Comparison of ENCODE assay signal across 1 mouse cellular context in genomic region chr4:136053247-136053596, GRCm38 (mm10).
TF ChIP-seq lines count a peak whose summit lies in the region.

TSS of gene Rpl11 (minus strand) at chr4:136053428.

TF ChIP-seq in CH12.LX, 34 proteins besides CTCF, POLR2A, EP300 and RAD21 (continued from another document):
- TF ChIP-seq USF1 (IDR thresholded peaks at IDR 0.05; ENCODE audit: low read depth, low read length) = peak; percentile 56
- no peak for TF ChIP-seq RCOR1 (conservative IDR thresholded peaks at IDR 0.05; ENCODE audit: low read depth, low read length)
- TF ChIP-seq MXI1 (IDR thresholded peaks at IDR 0.05; ENCODE audit: low read depth, low read length) = peak; percentile 75; the same call in 1 of the 2 replicates
- TF ChIP-seq MAX (IDR thresholded peaks at IDR 0.05; ENCODE audit: low read length) = peak; percentile 87
- no peak; the same call in 1 of the 2 replicates for TF ChIP-seq CHD2 (IDR thresholded peaks at IDR 0.05; ENCODE audit: low read length)
- 0 out of 2 replicates have a peak, but pooled peaks have one; percentile 46 for TF ChIP-seq UBTF (IDR thresholded peaks at IDR 0.05; ENCODE audit: low read depth, low read length)
- TF ChIP-seq MAFK (IDR thresholded peaks at IDR 0.05; ENCODE audit: insufficient replicate concordance, low read length) = no peak
- TF ChIP-seq JUND (conservative IDR thresholded peaks at IDR 0.05; ENCODE audit: low read depth, low read length) = peak; percentile 50; the same call in 1 of the 2 replicates
- no peak for TF ChIP-seq ZKSCAN1 (IDR thresholded peaks at IDR 0.05; ENCODE audit: borderline replicate concordance, low read depth, low read length)
- TF ChIP-seq KAT2A (IDR thresholded peaks at IDR 0.05; ENCODE audit: insufficient replicate concordance, low read length) = peak; percentile 94
- no peak for TF ChIP-seq ZNF384 (IDR thresholded peaks at IDR 0.05; ENCODE audit: low read depth, low read length)
- TF ChIP-seq ZMIZ1 (IDR thresholded peaks at IDR 0.05; ENCODE audit: low read depth, low read length) = peak; percentile 88
- peak; percentile 91 for TF ChIP-seq ELF1 (IDR thresholded peaks at IDR 0.05; ENCODE audit: low read depth, low read length)
- TF ChIP-seq SMC3 (IDR thresholded peaks at IDR 0.05; ENCODE audit: low read depth, low read length) = peak; percentile 80
- no peak for TF ChIP-seq CHD1 (IDR thresholded peaks at IDR 0.05; ENCODE audit: low read depth, low read length)
- peak; percentile 92 for TF ChIP-seq NELFE (IDR thresholded peaks at IDR 0.05; ENCODE audit: low read depth, low read length)
- peak; percentile 47; the same call in 1 of the 2 replicates for TF ChIP-seq SIN3A (IDR thresholded peaks at IDR 0.05; ENCODE audit: low read length)
- TF ChIP-seq HCFC1 (IDR thresholded peaks at IDR 0.05; ENCODE audit: low read depth, low read length) = peak; percentile 87
- TF ChIP-seq TBP (conservative IDR thresholded peaks at IDR 0.05; ENCODE audit: low read depth, low read length) = peak; percentile 95
- TF ChIP-seq TCF12 (IDR thresholded peaks at IDR 0.05; ENCODE audit: low read depth, low read length) = peak; percentile 98
- peak; percentile 74; the same call in 1 of the 2 replicates for TF ChIP-seq MEF2A (IDR thresholded peaks at IDR 0.05; ENCODE audit: borderline replicate concordance, low read depth, low read length)
- TF ChIP-seq GABPA (IDR thresholded peaks at IDR 0.05; ENCODE audit: insufficient replicate concordance, low read depth, low read length) = no peak; the same call in 1 of the 2 replicates
- peak; percentile 21; the same call in 1 of the 2 replicates for TF ChIP-seq JUN (IDR thresholded peaks at IDR 0.05; ENCODE audit: insufficient read depth, low read depth, low read length)
- TF ChIP-seq ZC3H11A (IDR thresholded peaks at IDR 0.05; ENCODE audit: low read depth, low read length) = no peak
